Mouse (Mus musculus) 3134 (cell line): ENCODE data around the gene Pax7.

ENCODE experiments used
- DNase-seq: peaks from one replicate; pipeline ENCODE4 v3.0.0-alpha.2; 2011; ENCODE audit warnings: low spot score; ENCODE audit not compliant: insufficient read length; ENCODE audit errors: extremely low read depth

The Pax7 gene

DNA sequence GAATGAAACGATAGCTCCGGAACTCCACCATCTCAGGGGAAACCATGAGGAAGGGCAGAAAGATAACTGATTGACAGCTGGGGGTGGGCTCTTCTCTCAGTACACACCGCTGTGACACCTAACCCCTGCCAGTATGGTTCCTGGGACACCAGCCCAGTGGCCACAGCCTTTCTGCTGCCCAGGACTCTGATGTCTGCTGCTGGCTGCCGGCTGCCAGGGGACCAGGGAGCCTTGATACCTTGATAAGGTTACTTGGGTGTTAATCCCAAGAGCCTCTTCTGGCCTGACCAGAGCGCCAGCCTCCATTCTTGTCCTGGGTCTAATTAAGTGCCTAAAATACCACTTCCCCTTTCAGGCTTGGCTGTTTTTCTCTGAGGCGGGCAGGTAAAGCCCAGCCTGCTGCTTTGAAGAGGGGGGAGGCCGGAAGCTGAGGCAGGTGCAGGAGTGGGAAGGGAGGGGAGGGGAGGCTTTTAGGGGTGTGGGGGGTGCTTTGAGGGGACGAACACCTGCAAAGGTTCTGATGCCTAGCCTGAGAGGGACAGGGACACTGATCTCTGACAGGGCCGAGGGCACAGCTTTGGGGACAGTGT is 19.9 kb downstream of the Pax7 start:
- no peak for DNase-seq

DNA sequence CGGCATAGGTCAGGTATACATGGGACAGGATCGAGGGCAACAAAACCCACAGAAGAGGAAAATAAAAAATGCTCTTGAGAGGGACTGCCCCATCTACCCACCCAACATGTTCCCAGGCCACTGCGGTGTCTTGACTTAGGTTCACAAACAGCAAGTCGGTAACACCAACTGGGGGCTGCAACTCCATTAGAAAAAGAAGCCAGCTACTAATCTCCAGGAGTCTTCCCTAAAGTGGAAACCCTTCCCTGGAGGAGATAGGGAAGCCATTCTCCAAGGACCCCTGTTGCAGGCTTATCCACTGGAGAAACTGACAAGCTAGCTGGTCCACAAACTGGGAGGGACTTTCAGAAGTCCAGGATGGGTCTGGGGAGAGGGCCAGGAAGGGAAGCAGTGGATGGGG is 21.4 kb downstream of the Pax7 start:
- no peak for DNase-seq

DNA sequence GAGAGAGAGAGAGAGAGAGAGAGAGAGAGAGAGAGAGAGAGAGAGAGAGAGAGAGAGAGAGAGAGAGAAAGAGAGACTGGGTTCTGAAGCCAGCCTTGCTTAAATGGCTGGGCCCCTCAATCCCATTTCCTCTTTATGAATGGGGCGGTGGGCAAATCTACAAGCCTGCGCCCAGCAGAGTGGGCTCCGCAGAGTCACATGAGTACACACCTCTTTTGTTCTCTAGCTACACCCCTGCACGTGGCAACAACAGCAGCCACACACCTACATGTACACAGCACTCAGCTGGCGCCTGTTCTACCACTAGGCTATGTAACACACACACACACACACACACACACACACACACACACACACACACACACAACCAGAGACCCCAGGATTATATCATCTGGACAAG is 21.9 kb downstream of the Pax7 start:
- no peak for DNase-seq

DNA sequence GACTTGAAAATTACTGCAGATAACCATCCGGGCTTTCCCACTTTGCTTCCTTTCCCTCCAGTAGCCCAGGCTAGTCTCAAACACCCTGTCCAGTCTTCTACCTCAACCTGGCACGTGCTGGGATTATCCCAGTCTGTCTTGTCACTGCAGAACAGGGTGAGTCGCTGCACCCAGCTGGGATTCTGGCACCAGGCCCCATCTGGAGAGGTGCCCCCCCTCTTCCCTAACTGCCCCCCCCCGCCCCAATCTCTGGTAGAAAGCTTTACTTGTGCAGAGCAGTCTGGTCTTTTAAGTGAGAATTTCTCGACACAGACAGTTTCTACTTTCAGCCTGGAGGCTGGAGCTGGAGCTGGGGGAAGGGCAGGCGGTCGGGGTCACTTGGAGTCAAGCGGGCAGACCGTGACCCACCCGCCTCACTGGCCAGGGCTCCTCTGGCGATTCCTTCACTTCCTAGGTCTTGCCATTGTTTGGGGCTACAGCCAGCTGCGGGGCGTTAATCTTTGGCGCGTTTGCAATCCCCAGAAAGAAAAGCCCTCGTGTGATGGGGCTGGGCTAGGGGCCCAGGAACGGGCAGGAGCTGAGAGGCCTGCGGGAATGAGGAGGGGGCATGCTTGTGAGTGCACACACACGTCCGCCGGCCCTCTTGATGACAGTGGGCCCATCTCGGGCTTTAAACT is 22.4 kb downstream of the Pax7 start:
- DNase-seq = no peak

DNA sequence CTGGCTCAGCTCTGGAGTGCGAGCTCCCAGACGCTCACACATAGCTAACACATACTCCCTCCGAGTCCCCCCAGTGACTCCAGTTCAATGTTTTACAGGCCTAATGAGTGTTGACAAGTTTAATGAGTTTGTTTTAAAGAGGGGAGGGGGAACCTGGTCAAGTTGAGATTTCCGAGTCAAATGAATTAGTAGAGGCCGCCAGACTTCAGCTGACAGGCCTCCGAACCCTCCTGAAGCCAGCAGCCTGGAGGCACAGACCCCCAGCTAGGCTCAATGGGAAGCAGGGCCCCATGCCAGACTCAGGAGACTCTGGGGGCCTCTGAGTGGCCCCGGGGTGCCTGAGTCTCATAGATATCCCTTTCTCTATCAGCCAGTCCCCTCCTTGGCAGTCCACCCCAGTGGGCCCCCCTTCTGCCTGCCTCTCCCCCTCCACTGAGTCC is 23.9 kb downstream of the Pax7 start:
- DNase-seq = no peak

DNA sequence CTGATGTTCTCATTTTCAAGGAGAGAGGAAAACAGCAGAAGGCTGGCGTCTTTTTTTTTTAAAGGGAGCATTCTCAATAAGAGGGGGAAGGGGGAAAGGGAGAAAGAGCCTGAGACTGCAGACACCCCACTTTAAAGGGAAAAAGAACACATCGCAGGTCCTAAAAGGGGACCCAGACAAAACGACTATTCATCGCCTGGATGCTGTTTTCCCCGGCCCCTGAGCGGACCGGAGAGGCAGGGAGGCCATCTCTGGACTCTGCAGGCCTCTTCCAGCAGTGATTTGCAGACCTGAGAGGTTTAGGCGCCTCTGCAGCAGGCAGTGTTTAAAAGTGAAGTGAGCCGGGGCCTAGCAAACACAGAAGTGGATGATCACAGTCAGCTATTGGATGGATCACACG is 25.5 kb downstream of the Pax7 start:
- DNase-seq = no peak

DNA sequence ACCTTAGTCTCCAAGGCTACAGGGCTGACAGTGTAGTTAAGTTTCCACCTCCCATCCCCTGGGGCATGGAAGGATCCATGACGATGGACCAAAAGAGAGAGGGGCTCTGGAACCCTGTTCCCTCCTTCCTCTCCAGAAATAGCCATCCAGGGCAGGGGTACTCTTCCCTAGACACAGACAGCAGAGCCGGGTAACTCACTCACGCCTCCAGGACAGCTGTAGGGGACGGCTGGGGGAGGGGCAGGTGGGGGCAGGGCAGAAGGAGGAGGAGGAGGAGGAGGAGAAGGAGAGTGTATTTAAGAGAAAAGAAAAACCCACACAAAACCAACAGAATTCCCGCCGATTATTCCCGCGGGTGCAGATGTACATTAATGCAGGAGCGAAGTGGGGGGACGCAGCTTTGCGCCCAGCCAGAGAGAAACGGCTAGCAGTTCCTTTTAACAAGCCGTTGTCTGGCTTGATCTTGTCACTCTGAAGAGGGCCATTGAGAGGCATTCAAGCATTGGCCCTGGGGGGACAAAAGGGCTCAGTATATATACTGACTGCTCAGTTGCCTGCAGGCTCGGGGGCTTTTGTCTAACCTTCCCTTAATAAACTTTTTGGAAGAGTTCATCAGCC is 26.0 kb downstream of the Pax7 start:
- no peak for DNase-seq

DNA sequence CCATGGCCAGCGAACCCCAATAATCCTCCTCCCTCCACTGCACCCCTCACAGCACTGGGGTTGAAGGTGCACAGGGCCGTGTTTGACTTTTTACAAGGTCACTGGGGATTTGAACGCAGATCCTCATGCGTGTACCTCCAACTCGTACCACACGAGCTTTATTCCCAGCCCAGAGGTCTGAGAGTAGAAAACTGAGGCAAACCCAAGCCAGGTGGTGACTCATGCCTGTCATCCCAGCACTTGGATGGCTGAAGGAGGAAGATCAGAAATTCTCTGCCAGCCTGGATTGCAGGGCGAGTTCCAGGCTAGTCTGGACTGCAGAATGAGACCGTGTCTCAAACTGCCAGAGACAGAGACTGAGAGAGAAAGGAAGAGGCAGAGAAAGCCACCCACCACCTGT is 28.4 kb downstream of the Pax7 start:
- no peak for DNase-seq

DNA sequence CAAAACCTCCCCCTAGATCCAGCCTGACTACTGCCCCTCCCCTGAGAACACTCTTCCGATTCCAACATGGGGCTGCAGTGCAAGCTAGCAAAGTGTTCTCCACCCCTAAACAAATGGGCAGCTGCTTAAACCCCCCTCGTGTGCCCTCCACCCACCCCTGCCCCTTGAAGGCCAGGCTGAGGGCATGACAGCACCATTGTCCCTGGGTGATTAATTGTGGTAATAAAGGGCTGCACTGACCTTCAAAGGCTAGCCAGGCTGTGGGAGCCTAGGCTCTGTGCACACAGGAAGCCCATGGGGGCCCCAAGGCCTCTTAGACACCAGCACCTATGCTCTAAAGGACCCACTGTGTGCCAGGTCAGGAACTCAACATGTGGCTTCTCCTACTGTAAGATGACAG is 29.3 kb downstream of the Pax7 start:
- DNase-seq = no peak

DNA sequence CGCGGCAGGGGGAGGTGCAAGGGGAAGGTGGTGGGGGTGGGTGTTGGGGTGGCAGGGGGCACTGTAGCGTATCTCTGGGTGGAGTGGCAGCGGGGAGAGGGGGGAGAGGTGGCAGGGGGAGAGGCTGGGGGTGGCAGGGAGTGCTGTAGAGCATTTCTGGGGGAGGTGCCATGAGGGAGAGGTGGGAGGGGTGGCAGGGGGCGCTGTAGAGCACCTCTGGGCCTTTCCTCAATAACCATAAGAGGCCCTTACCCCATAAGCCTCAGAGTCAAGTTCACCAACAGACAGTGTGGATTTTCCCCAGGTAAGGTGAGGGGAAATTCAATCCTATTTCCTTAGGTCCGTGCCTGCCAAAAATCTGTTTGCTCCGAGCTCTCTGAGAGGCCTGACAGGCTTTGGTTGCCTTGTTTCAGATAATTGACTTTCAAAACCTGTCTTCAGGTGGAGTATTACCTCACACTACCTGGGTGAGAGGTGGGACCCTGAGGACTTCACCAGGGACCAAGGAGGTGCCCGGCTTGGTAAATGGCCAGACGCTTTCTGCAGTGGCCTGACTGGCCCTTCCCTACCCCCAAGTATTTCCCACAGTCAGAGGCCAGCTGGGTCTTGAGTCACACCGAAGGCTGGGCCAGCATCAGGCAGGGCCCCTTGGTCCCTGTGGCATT is 33.8 kb downstream of the Pax7 start:
- DNase-seq = peak; percentile 21

DNA sequence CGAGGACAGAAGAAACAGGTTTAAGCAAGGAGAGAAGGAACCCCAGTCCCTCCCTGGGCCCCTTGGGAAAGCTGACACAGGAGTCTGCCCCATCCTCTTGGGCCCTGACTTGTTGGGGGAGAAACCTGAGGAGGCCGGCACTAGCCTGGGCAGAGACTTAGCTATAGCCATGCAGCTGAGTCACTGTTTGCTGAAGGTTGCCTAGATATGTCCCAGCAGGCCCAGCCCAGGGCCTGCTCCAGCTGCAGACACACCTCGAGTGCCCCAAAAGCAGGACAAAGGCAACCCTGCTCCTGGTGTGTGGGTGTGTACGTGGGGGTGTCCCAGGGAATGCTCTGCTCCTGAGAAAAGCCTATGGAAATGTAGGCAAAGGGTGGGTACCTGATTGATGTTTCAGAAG is 36.0 kb downstream of the Pax7 start:
- peak; percentile 40 for DNase-seq

DNA sequence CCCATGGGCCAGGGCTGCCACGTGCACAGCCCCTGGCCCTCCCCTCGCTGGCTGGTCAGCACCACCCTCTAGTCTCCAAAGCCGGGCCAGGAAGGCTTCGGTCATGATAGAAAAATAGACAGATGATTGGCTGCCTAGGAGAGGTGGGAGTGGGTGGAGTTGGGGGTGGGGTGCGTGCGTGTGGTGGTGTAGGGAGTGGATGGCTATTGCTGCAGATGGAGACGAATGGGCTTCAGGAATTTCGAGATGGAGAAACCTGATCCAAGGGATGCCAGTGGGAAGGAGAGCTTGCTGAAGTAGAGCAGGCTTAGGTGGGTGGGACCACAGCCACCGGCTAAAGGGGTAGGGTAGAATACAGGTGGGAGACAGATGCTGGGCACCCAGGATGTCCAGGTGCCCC is 37.2 kb downstream of the Pax7 start:
- DNase-seq = no peak

DNA sequence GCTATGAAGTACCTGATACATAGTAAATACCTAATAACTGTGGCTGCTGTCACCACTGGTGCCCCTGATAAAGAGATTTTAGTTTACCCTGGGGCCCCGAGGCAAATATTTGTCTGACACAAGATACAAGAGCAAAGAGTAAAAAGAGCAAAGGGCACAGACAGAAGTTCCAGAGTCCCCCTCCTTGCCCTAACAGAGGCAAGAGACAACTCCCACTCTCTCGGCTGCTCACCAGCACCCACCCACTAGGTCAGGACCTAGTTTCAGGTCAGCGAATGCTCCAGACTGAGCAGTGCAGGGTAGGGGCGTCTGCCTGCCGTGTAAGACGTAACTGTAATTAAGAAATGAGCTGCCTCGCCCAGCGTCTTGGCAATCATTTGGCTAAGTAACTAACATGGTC is 42.2 kb downstream of the Pax7 start:
- no peak for DNase-seq

DNA sequence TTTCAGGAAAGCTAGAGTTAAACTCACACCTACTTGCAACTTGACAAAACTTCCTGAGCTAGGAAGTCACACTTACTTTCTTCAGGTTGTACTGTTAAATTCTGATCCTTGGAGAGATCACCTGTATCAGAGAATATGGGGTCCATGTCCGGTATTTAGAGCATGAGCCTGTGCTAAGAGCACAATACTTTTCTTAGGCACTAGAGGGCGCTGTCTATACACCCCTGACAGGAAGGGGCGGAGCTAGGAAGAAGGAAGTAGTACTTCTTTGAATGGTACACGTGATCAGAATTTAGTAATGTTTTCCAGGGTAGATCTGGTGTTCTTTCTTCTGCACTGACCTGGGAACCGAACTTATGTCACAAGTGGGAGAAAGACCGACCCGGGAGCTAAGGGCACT is 43.6 kb downstream of the Pax7 start:
- DNase-seq = no peak

DNA sequence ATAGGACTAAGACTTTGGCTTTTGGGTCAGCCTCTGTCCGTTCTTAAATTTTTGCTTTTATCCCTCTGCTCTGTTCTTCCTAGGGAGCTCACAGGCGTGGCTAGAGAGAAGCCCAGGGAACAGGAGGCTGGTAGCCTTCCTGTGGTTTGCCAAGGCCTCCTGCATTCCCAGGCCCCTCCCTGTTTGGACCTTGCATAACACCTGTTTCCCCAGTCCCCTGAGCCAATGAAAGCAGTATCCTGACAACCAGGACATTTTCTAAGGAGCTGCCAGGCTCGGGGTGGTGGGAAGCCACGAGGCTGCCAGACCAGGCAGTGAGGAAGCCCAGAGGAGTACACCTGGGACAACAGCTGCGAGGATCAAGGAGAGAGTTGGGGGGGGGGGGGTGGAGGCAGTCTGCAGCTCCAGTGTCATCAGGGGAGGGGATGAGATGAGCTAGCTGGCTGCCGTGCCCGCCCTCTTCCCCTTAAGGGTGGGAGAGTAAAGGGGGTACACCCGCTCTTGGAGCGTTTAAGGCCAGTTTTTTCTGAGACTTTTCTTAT is 50.3 kb downstream of the Pax7 start:
- no peak for DNase-seq

DNA sequence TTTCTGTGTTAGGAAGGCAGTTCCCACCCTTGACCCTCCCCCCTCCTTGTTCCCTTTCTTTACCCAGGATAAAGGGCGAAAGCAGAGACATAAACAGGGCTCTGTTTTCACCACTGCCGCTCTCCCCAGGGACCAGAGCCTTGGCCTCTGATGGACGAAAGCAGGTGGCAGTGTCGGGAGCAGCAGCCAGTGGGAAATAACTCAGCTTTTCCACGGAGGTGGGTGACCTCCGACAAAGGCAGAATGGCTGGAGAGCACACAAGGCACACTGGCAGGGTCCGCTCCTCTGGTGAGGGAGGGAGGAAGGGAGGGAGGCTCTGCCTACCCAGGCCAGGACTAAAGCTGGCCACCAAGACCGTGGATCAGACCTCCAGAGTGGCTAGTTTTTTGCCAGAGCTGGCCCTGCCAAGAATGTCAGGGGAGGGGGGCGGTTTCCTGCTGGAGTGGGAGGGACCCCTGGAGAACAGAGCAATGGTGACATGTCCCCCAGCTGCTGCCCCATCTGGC is 62.1 kb downstream of the Pax7 start:
- DNase-seq = no peak

DNA sequence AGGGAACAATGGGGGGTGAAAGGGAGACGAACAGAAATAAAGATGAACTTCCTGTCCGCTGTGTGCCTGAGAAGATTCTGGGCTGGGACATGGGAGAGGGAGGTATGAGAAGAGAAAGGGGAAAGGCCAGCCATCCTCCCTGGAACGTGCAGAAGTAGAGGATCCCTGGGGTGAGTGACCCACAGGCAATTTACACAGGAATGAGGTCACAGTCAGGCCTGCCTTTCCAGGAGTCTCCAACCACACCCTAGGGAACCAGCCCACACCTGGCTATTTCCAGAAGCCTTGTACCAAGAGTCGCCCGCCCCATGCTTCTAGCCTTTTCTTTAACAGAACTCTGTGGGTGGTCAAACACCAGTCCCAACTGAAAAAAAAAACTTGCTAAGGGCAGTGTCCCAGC is 65.5 kb downstream of the Pax7 start:
- no peak for DNase-seq

DNA sequence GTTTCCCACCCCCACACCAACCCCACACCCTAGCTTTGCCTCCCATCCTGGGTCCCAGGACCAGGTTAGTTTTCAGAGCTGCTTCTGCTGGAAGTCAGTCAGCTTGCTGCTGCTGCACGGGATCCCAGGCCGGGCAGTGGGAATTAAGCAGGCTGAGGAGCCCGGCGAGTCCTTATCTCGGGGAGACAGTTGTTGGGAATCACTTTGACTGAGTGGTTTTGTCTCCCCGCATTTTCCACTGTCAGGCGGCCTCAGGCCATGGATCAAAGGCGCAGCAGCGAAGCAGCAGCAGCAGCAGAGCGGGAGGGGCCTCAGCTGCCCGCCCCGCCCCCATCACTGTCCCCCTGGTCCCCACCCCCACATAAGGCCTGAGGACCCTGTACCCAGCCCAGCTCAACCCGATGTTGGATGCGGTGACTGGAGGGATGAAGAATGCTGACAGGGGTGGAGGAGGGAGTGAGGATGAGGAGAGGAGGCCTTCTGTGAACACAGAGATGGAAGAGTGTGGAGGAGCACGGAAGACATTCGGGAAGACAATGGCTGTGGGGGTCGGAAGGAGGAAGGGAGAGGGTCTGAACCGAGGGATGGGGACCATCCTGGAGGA is 66.1 kb downstream of the Pax7 start:
- DNase-seq = no peak

DNA sequence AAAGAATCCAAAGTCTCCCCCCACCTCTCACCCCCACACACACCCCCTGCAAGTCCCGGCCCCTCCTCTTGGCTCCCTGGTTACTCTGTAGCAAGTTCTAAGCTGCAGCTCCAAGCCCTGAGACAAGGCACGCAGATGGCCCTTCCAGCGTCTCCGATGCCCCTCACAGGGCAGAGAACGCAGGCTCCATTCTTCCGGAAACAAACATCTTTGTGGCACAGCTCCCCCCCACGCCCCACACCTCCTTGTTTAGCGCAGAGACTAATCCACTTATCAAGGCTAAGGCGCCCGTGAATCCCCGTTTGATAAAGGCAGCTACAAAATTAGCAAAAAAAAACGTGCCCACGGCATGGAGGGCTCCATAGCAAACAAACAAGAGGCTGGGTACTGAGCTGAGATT is 71.4 kb downstream of the Pax7 start:
- DNase-seq = no peak

DNA sequence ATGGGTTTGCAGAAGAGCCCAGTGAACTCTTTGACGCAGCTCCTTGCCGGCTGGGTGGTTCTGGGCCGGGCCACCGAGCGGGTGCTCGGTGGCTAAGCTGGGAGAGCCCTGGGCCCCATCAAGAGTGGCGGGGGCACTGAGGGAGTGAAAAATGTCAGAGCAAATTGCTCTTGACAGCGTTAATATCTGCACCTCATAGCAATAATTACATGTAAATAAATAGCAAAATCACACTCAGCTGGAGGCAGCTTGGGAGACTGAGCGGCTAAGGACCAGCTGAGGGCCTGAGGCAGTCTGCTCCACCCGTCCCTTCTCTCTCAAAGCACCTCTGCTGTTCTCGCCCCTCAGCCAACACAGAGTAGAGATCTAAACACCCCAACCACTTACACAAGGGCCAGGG is 72.6 kb downstream of the Pax7 start:
- DNase-seq = no peak
